ENCODE assay signal across 15 mouse cellular contexts in the genomic region with DNA sequence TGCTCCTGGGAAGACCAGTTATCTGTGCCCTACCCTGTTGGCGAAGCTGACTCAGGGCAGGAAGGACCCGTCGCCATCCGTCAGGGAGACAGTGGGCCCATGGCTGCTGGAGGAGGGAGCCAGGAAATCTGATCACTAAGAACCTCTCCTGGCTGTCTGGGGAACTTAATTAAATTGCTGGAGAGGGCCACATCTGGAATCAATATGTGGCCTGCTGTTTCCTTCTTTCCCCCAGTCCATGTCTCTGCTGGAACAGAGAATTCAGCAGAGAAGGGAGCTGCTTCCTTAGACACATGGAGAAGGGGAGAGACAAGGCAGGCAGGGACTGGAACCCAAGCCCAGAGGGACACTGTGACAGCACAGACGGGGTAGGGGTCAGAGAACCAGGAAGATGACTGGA. TPM values are rescaled to one million over a fixed set of nuclear protein-coding genes. Genes with fewer than 3 reads are reported as not detected.
DNase-seq lines count a peak whose midpoint lies in the region; ATAC-seq lines count a peak whose summit lies in the region.
"Had no signal": no experiment of that assay in that cellular context is flagged by ENCODE, and none has a peak within 500 bp of the region (broad histone marks: within the 10 kb centered on the region; RNA-seq: fewer than 3 reads in every experiment).

No protein-coding gene starts in this region.

- DNase-seq in heart, adult 11 months: peak; percentile 88
- no peak for DNase-seq in heart, adult 8-10 months (ENCODE audit: low spot score)
- no peak for DNase-seq in kidney, postnatal 10 days
- DNase-seq in embryonic facial prominence, embryonic 14.5 days (ENCODE audit: low spot score): peak; percentile 92
- DNase-seq in natural killer cell, adult 2 months (ENCODE audit: low spot score in 2 of 2): no peak
- DNase-seq in cerebellum, adult 11-12 months: no peak
- DNase-seq: adrenal gland, postnatal 25 days; cerebellum, adult 2 months; lung, adult 18-20 months; midbrain, embryonic 14.5 days; thymus, postnatal 25 days had no signal

- no peak for ATAC-seq in kidney, embryonic 16.5 days (ENCODE audit: low FRiP score, low TSS enrichment)
- ATAC-seq in embryonic facial prominence, embryonic 14.5 days (ENCODE audit: low read depth): peak; percentile 65
- no peak for ATAC-seq in neural tube, embryonic 13.5 days (ENCODE audit: low read depth)
- ATAC-seq: Patski had no signal

- WGBS in kidney, embryonic 16.5 days: 35% methylated on average over 5 of the region's 5 CpGs
- WGBS in embryonic facial prominence, embryonic 14.5 days: 6% methylated on average over 4 of the region's 5 CpGs
- 63% methylated on average over 5 of the region's 5 CpGs for WGBS in neural tube, embryonic 13.5 days

- H3K27me3 ChIP-seq in kidney, embryonic 16.5 days (ENCODE audit: insufficient read depth, low read length): no peaks in the 10 kb centered on the region
- H3K27me3 ChIP-seq in embryonic facial prominence, embryonic 14.5 days (replicated peaks; ENCODE audit: control insufficient read depth, insufficient read depth, low read length): no peaks in the 10 kb centered on the region
- H3K27me3 ChIP-seq in neural tube, embryonic 13.5 days: peaks cover 15% of the 10 kb centered on the region; the same call in 1 of the 2 replicates
- H3K27me3 ChIP-seq: hindbrain, embryonic 15.5 days; Patski had no signal

- no peak overlapping the region for H3K4me3 ChIP-seq in kidney, embryonic 16.5 days (ENCODE audit: low read length)
- no peak overlapping the region for H3K4me3 ChIP-seq in embryonic facial prominence, embryonic 14.5 days (ENCODE audit: low read depth, low read length)
- H3K4me3 ChIP-seq in neural tube, embryonic 13.5 days: no peak overlapping the region
- H3K4me3 ChIP-seq: hindbrain, embryonic 15.5 days had no signal

- peak overlapping the region; percentile 38; the same call in 1 of the 2 replicates for H3K9ac ChIP-seq in kidney, embryonic 16.5 days (replicated peaks; ENCODE audit: low read length)
- H3K9ac ChIP-seq in embryonic facial prominence, embryonic 14.5 days (ENCODE audit: low read depth, low read length): peak overlapping the region; percentile 26
- 0 out of 2 replicates have a peak overlapping the region, but pooled peaks have one; percentile 38 for H3K9ac ChIP-seq in neural tube, embryonic 13.5 days
- H3K9ac ChIP-seq: hindbrain, embryonic 15.5 days had no signal

- H3K9me3 ChIP-seq in kidney, embryonic 16.5 days (ENCODE audit: low read length): no peaks in the 10 kb centered on the region
- no peaks in the 10 kb centered on the region for H3K9me3 ChIP-seq in embryonic facial prominence, embryonic 14.5 days (ENCODE audit: control insufficient read depth, low read length)
- no peaks in the 10 kb centered on the region for H3K9me3 ChIP-seq in neural tube, embryonic 13.5 days
- H3K9me3 ChIP-seq: hindbrain, embryonic 15.5 days had no signal

- no peaks in the 10 kb centered on the region for H3K36me3 ChIP-seq in kidney, embryonic 16.5 days (ENCODE audit: insufficient read depth, low read length)
- H3K36me3 ChIP-seq in embryonic facial prominence, embryonic 14.5 days (ENCODE audit: control insufficient read depth, insufficient read depth, low read length): no peaks in the 10 kb centered on the region
- no peaks in the 10 kb centered on the region for H3K36me3 ChIP-seq in neural tube, embryonic 13.5 days
- H3K36me3 ChIP-seq: hindbrain, embryonic 15.5 days had no signal

- H3K4me2 ChIP-seq in kidney, embryonic 16.5 days (replicated peaks; ENCODE audit: low read depth, low read length): no peak overlapping the region
- H3K4me2 ChIP-seq in embryonic facial prominence, embryonic 14.5 days (ENCODE audit: low read depth, low read length): peak overlapping the region; percentile 23
- H3K4me2 ChIP-seq in neural tube, embryonic 13.5 days: no peak overlapping the region
- H3K4me2 ChIP-seq: hindbrain, embryonic 15.5 days had no signal

- H3K27ac ChIP-seq in kidney, embryonic 16.5 days (ENCODE audit: low read length): no peak overlapping the region; the same call in 1 of the 2 replicates
- H3K27ac ChIP-seq in embryonic facial prominence, embryonic 14.5 days (replicated peaks; ENCODE audit: low read depth, low read length): peak overlapping the region; percentile 94
- H3K27ac ChIP-seq in neural tube, embryonic 13.5 days (replicated peaks): peak overlapping the region; percentile 49
- H3K27ac ChIP-seq: hindbrain, embryonic 15.5 days had no signal

- H3K4me1 ChIP-seq in kidney, embryonic 16.5 days (ENCODE audit: insufficient read depth, low read length): peaks cover 22% of the 10 kb centered on the region
- H3K4me1 ChIP-seq in embryonic facial prominence, embryonic 14.5 days (ENCODE audit: control insufficient read depth, insufficient read depth, low read length): peaks cover 42% of the 10 kb centered on the region
- H3K4me1 ChIP-seq in neural tube, embryonic 13.5 days (replicated peaks): peaks cover 26% of the 10 kb centered on the region

RNA-seq across cellular contexts. Expression of gene Prrx2, which starts 1.1 kb away (rescaled TPM):
- total RNA-seq in heart, adult 8-10 months (2022): under 1 TPM; 0.28 to 1.00 (median 0.73) TPM
- polyA plus RNA-seq in kidney, embryonic 16.5 days (2015; fragmentation: Nextera tagmentation; extraction: Ambion mirVana): 7.7 and 8.0 TPM in 2 replicates
- polyA plus RNA-seq in embryonic facial prominence, embryonic 14.5 days (2014; fragmentation: Nextera tagmentation; extraction: Ambion mirVana): 63.8 and 68.0 TPM in 2 replicates
- 1.7 and 4.9 TPM in 2 replicates for polyA plus RNA-seq in neural tube, embryonic 13.5 days (2015; fragmentation: Nextera tagmentation; extraction: Ambion mirVana)

RNA-seq across cellular contexts. Expression of gene Asb6, which starts 3.5 kb away (rescaled TPM):
- 10 to 100 TPM in 1 of 4 experiments, 1 to 10 TPM in 3; 8.4 to 11.3 (median 8.7) TPM for total RNA-seq in heart, adult 8-10 months (2022)
- 39.0 and 42.7 TPM in 2 replicates for polyA plus RNA-seq in kidney, embryonic 16.5 days (2015; fragmentation: Nextera tagmentation; extraction: Ambion mirVana)
- polyA plus RNA-seq in embryonic facial prominence, embryonic 14.5 days (2014; fragmentation: Nextera tagmentation; extraction: Ambion mirVana): 26.6 and 30.4 TPM in 2 replicates
- 38.2 and 39.8 TPM in 2 replicates for polyA plus RNA-seq in neural tube, embryonic 13.5 days (2015; fragmentation: Nextera tagmentation; extraction: Ambion mirVana)

RNA-seq across cellular contexts. Expression of gene Ntmt1, which starts 26.0 kb away (rescaled TPM):
- 10 to 100 TPM; 23.8 to 27.7 (median 25.3) TPM for total RNA-seq in heart, adult 8-10 months (2022)
- 92.9 and 94.9 TPM in 2 replicates for polyA plus RNA-seq in kidney, embryonic 16.5 days (2015; fragmentation: Nextera tagmentation; extraction: Ambion mirVana)
- polyA plus RNA-seq in embryonic facial prominence, embryonic 14.5 days (2014; fragmentation: Nextera tagmentation; extraction: Ambion mirVana): 81.7 and 85.6 TPM in 2 replicates
- 101 and 107 TPM in 2 replicates for polyA plus RNA-seq in neural tube, embryonic 13.5 days (2015; fragmentation: Nextera tagmentation; extraction: Ambion mirVana)

RNA-seq across cellular contexts. Expression of gene 1700001O22Rik, which starts 30.2 kb away (rescaled TPM):
- total RNA-seq in heart, adult 8-10 months (2022): 1 to 10 TPM in 1 of 4 experiments, under 1 TPM in 3; 0.24 to 1.2 (median 0.55) TPM
- 5.1 and 5.2 TPM in 2 replicates for polyA plus RNA-seq in kidney, embryonic 16.5 days (2015; fragmentation: Nextera tagmentation; extraction: Ambion mirVana)
- polyA plus RNA-seq in embryonic facial prominence, embryonic 14.5 days (2014; fragmentation: Nextera tagmentation; extraction: Ambion mirVana): 1.9 and 2.5 TPM in 2 replicates
- 0.91 and 1.3 TPM in 2 replicates for polyA plus RNA-seq in neural tube, embryonic 13.5 days (2015; fragmentation: Nextera tagmentation; extraction: Ambion mirVana)

Comparison
In these comparisons a context has a peak if more than half of its experiments do, and no peak if none do; other contexts are left out.
1. DNase-seq: peak in heart, adult 11 months (single experiment) and embryonic facial prominence, embryonic 14.5 days (single experiment); none in heart, adult 8-10 months (single experiment), kidney, postnatal 10 days (single experiment), natural killer cell, adult 2 months (0 of 2) and cerebellum, adult 11-12 months (single experiment).
2. Peak in every context shown above with its lines, with median percentiles within 50 percentile points of each other: H3K9ac ChIP-seq.